In genomic region chr5:100568802-100569201, GRCm38 (mm10) we compare ENCODE assay signal across 18 mouse cellular contexts. TPM values are rescaled to one million over a fixed set of nuclear protein-coding genes. Genes with fewer than 3 reads are reported as not detected.
DNase-seq lines count a peak whose midpoint lies in the region; ATAC-seq and TF ChIP-seq lines count a peak whose summit lies in the region.
"Had no signal": no experiment of that assay in that cellular context is flagged by ENCODE, and none has a peak within 500 bp of the region (broad histone marks: within the 10 kb centered on the region; RNA-seq: fewer than 3 reads in every experiment).

No protein-coding gene starts in this region.

- no peaks in the 10 kb centered on the region for H3K36me3 ChIP-seq in kidney, embryonic 16.5 days (ENCODE audit: insufficient read depth, low read length)
- H3K36me3 ChIP-seq in stomach, embryonic 16.5 days (ENCODE audit: control insufficient read depth, insufficient read depth, low read length) = no peaks in the 10 kb centered on the region
- no peaks in the 10 kb centered on the region for H3K36me3 ChIP-seq in stomach, postnatal 0 days (ENCODE audit: control insufficient read depth, insufficient read depth, low read length)
- peaks cover 5% of the 10 kb centered on the region for H3K36me3 ChIP-seq in intestine, postnatal 0 days (ENCODE audit: control insufficient read depth, insufficient read depth)
- H3K36me3 ChIP-seq: embryonic facial prominence, embryonic 10.5 days; heart, embryonic 13.5 days; hindbrain, embryonic 15.5 days had no signal

- no peak for TF ChIP-seq CTCF in stomach, postnatal 0 days (IDR thresholded peaks at IDR 0.05; ENCODE audit: low read depth)
- TF ChIP-seq CTCF in intestine, postnatal 0 days (IDR thresholded peaks at IDR 0.05; ENCODE audit: low read depth) = no peak

- H3K4me1 ChIP-seq in kidney, embryonic 16.5 days (ENCODE audit: insufficient read depth, low read length) = peaks cover 43% of the 10 kb centered on the region
- H3K4me1 ChIP-seq in stomach, embryonic 16.5 days (ENCODE audit: control insufficient read depth, insufficient read depth, low read length) = peaks cover 30% of the 10 kb centered on the region
- peaks cover 3% of the 10 kb centered on the region; the same call in 1 of the 2 replicates for H3K4me1 ChIP-seq in stomach, postnatal 0 days (replicated peaks; ENCODE audit: control insufficient read depth, insufficient read depth)
- 0 out of 2 replicates have a peak, but pooled peaks cover 5% of the 10 kb centered on the region for H3K4me1 ChIP-seq in intestine, postnatal 0 days (replicated peaks; ENCODE audit: control insufficient read depth, insufficient read depth, low read length)
- H3K4me1 ChIP-seq: forebrain, embryonic 13.5 days; hindbrain, embryonic 15.5 days had no signal

- WGBS in kidney, embryonic 16.5 days = 90% methylated on average over 3 of the region's 3 CpGs
- WGBS in stomach, embryonic 16.5 days = 76% methylated on average over 3 of the region's 3 CpGs
- WGBS in stomach, postnatal 0 days = 75% methylated on average over 3 of the region's 3 CpGs
- WGBS in intestine, postnatal 0 days = 63% methylated on average over 3 of the region's 3 CpGs

- H3K4me3 ChIP-seq in kidney, embryonic 16.5 days (ENCODE audit: low read length) = no peak overlapping the region
- H3K4me3 ChIP-seq in stomach, embryonic 16.5 days (replicated peaks; ENCODE audit: low read length) = no peak overlapping the region
- H3K4me3 ChIP-seq in stomach, postnatal 0 days (ENCODE audit: low read depth, low read length) = no peak overlapping the region
- H3K4me3 ChIP-seq in intestine, postnatal 0 days (ENCODE audit: low read depth, low read length) = peak overlapping the region; percentile 55
- H3K4me3 ChIP-seq: embryonic facial prominence, embryonic 10.5 days; forebrain, embryonic 13.5 days; heart, embryonic 13.5 days; hindbrain, embryonic 15.5 days had no signal

- H3K4me2 ChIP-seq in kidney, embryonic 16.5 days (replicated peaks; ENCODE audit: low read depth, low read length) = no peak overlapping the region
- 0 out of 2 replicates have a peak overlapping the region, but pooled peaks have one; percentile 12 for H3K4me2 ChIP-seq in stomach, embryonic 16.5 days (ENCODE audit: low read depth, low read length)
- H3K4me2 ChIP-seq in stomach, postnatal 0 days (replicated peaks; ENCODE audit: low read depth) = no peak overlapping the region
- H3K4me2 ChIP-seq in intestine, postnatal 0 days (replicated peaks; ENCODE audit: low read depth) = peak overlapping the region; percentile 70
- H3K4me2 ChIP-seq: forebrain, embryonic 13.5 days; heart, embryonic 13.5 days; hindbrain, embryonic 15.5 days had no signal

- H3K27me3 ChIP-seq in kidney, embryonic 16.5 days (ENCODE audit: insufficient read depth, low read length) = no peaks in the 10 kb centered on the region
- H3K27me3 ChIP-seq in stomach, embryonic 16.5 days (ENCODE audit: control insufficient read depth, insufficient read depth, low read length) = no peaks in the 10 kb centered on the region
- H3K27me3 ChIP-seq in stomach, postnatal 0 days (ENCODE audit: control insufficient read depth, insufficient read depth, low read length) = no peaks in the 10 kb centered on the region
- H3K27me3 ChIP-seq in intestine, postnatal 0 days (replicated peaks; ENCODE audit: control insufficient read depth, insufficient read depth, low read length) = no peaks in the 10 kb centered on the region
- H3K27me3 ChIP-seq: forebrain, embryonic 13.5 days; heart, embryonic 13.5 days; hindbrain, embryonic 15.5 days had no signal

- H3K9ac ChIP-seq in kidney, embryonic 16.5 days (replicated peaks; ENCODE audit: low read length) = no peak overlapping the region
- no peak overlapping the region for H3K9ac ChIP-seq in stomach, embryonic 16.5 days (ENCODE audit: low read length)
- H3K9ac ChIP-seq in stomach, postnatal 0 days (ENCODE audit: low read length) = no peak overlapping the region
- 0 out of 2 replicates have a peak overlapping the region, but pooled peaks have one; percentile 62 for H3K9ac ChIP-seq in intestine, postnatal 0 days (ENCODE audit: low read depth, low read length)
- H3K9ac ChIP-seq: forebrain, embryonic 13.5 days; heart, embryonic 13.5 days; hindbrain, embryonic 15.5 days had no signal

- no peak for DNase-seq in kidney, postnatal 4 days
- DNase-seq in stomach, postnatal 0 days (ENCODE audit: low spot score) = no peak
- DNase-seq in adipocyte (ENCODE audit: low spot score) = no peak
- no peak for DNase-seq in kidney, postnatal 36 days
- DNase-seq: adrenal gland, adult 8-10 months; adrenal gland, postnatal 36 days; cerebellum, adult 2 months; cerebellum, postnatal 10 days; gastrocnemius, postnatal 36 days; heart, adult 11 months; heart, postnatal 36 days had no signal

- peak overlapping the region; percentile 86 for H3K27ac ChIP-seq in kidney, embryonic 16.5 days (ENCODE audit: low read length)
- H3K27ac ChIP-seq in stomach, embryonic 16.5 days (ENCODE audit: low read length) = peak overlapping the region; percentile 34; the same call in 1 of the 2 replicates
- no peak overlapping the region for H3K27ac ChIP-seq in stomach, postnatal 0 days (replicated peaks)
- peak overlapping the region; percentile 80; the same call in 1 of the 2 replicates for H3K27ac ChIP-seq in intestine, postnatal 0 days (ENCODE audit: low read depth, low read length)
- H3K27ac ChIP-seq: embryonic facial prominence, embryonic 10.5 days; forebrain, embryonic 13.5 days; heart, embryonic 13.5 days; hindbrain, embryonic 15.5 days had no signal

- no peak for ATAC-seq in kidney, embryonic 16.5 days (ENCODE audit: low FRiP score, low TSS enrichment)
- ATAC-seq in stomach, embryonic 16.5 days (ENCODE audit: insufficient read depth, low FRiP score) = no peak
- no peak for ATAC-seq in stomach, postnatal 0 days (ENCODE audit: low FRiP score, low TSS enrichment)
- no peak for ATAC-seq in intestine, postnatal 0 days
- ATAC-seq: forebrain, embryonic 13.5 days had no signal

- H3K9me3 ChIP-seq in kidney, embryonic 16.5 days (ENCODE audit: low read length) = no peaks in the 10 kb centered on the region
- no peaks in the 10 kb centered on the region for H3K9me3 ChIP-seq in stomach, embryonic 16.5 days (replicated peaks; ENCODE audit: control insufficient read depth, low read length)
- H3K9me3 ChIP-seq in stomach, postnatal 0 days (ENCODE audit: control insufficient read depth, low read length) = no peaks in the 10 kb centered on the region
- H3K9me3 ChIP-seq in intestine, postnatal 0 days (ENCODE audit: control insufficient read depth) = no peaks in the 10 kb centered on the region
- H3K9me3 ChIP-seq: embryonic facial prominence, embryonic 10.5 days; forebrain, embryonic 13.5 days; heart, embryonic 13.5 days; hindbrain, embryonic 15.5 days had no signal

- no peak for TF ChIP-seq EP300 in stomach, postnatal 0 days (optimal IDR thresholded peaks at IDR 0.05)

RNA-seq across cellular contexts. Expression of gene Plac8, which starts 3.2 kb away (rescaled TPM):
- polyA plus RNA-seq in kidney, embryonic 16.5 days (2015; fragmentation: Nextera tagmentation; extraction: Ambion mirVana) = 87.7 and 91.5 TPM in 2 replicates
- polyA plus RNA-seq in stomach, embryonic 16.5 days (2015; fragmentation: Nextera tagmentation; extraction: Ambion mirVana) = 226 and 255 TPM in 2 replicates
- 379 and 398 TPM in 2 replicates for polyA plus RNA-seq in stomach, postnatal 0 days (2015; fragmentation: Nextera tagmentation; extraction: Ambion mirVana)
- 1,517 and 1,527 TPM in 2 replicates for polyA plus RNA-seq in intestine, postnatal 0 days (2015; fragmentation: Nextera tagmentation; extraction: Ambion mirVana)

RNA-seq across cellular contexts. Expression of gene Cops4, which starts 50.7 kb away (rescaled TPM):
- polyA plus RNA-seq in kidney, embryonic 16.5 days (2015; fragmentation: Nextera tagmentation; extraction: Ambion mirVana) = 191 and 193 TPM in 2 replicates
- 163 and 168 TPM in 2 replicates for polyA plus RNA-seq in stomach, embryonic 16.5 days (2015; fragmentation: Nextera tagmentation; extraction: Ambion mirVana)
- 106 and 107 TPM in 2 replicates for polyA plus RNA-seq in stomach, postnatal 0 days (2015; fragmentation: Nextera tagmentation; extraction: Ambion mirVana)
- polyA plus RNA-seq in intestine, postnatal 0 days (2015; fragmentation: Nextera tagmentation; extraction: Ambion mirVana) = 76.9 and 77.6 TPM in 2 replicates

Comparison
In these comparisons a context has a peak if more than half of its experiments do, and no peak if none do; other contexts are left out.
1. H3K4me2 ChIP-seq: peak in stomach, embryonic 16.5 days (single experiment) and intestine, postnatal 0 days (single experiment); none in kidney, embryonic 16.5 days (single experiment) and stomach, postnatal 0 days (single experiment).